In genomic region chr15:6524801-6525200, GRCm38 (mm10) we compare ENCODE assay signal across 11 mouse cellular contexts.
"Had no signal": no experiment of that assay in that cellular context is flagged by ENCODE, and none has a peak within 500 bp of the region (broad histone marks: within the 10 kb centered on the region; RNA-seq: fewer than 3 reads in every experiment).

No protein-coding gene starts in this region.

- H3K4me1 ChIP-seq: kidney, embryonic 15.5 days; limb, embryonic 15.5 days; midbrain, embryonic 10.5 days; neural tube, embryonic 12.5 days had no signal

- H3K4me3 ChIP-seq: kidney, embryonic 15.5 days; limb, embryonic 15.5 days; midbrain, embryonic 10.5 days; myocyte; neural tube, embryonic 12.5 days had no signal

- H3K27me3 ChIP-seq: kidney, embryonic 15.5 days; limb, embryonic 15.5 days; neural tube, embryonic 12.5 days had no signal

- ATAC-seq: intestine, embryonic 16.5 days had no signal

- H3K4me2 ChIP-seq: kidney, embryonic 15.5 days; limb, embryonic 15.5 days; neural tube, embryonic 12.5 days had no signal

- H3K36me3 ChIP-seq: kidney, embryonic 15.5 days; limb, embryonic 15.5 days; midbrain, embryonic 10.5 days; neural tube, embryonic 12.5 days had no signal

- H3K9me3 ChIP-seq: kidney, embryonic 15.5 days; limb, embryonic 15.5 days; midbrain, embryonic 10.5 days; neural tube, embryonic 12.5 days had no signal

- DNase-seq: kidney, adult 2 months; kidney, postnatal 25 days; layer of hippocampus, postnatal 36 days; midbrain, embryonic 14.5 days; spleen, adult 18-20 months had no signal

- H3K9ac ChIP-seq: kidney, embryonic 15.5 days; limb, embryonic 15.5 days; neural tube, embryonic 12.5 days had no signal

- H3K27ac ChIP-seq: kidney, embryonic 15.5 days; limb, embryonic 15.5 days; midbrain, embryonic 10.5 days; neural tube, embryonic 12.5 days had no signal
